Mouse (Mus musculus): ENCODE results near the gene Gm10591.
"Not testable (repeated sequence)": the region's sequence is repeated elsewhere in the genome, so short reads cannot be mapped to it uniquely, and the experiment has no call there.

Gene Gm10591

GRCm38 (mm10) chr4:42611895-42612294, at the start of gene Gm10591:
Gene Gm10591, plus strand, starts transcription at chr4:42612195.
- DNase-seq (ENCODE audit: low read depth, low spot score), result not testable (repeated sequence)

- DNase-seq (ENCODE audit: low read depth, low spot score), result not testable (repeated sequence)
These were observed 17.4 kb downstream of the Gm10591 start, which contains the start of gene Gm2564 for GRCm38 (mm10) chr4:42629419-42629818. Gene Gm2564, plus strand, starts transcription at chr4:42629719.

DNA sequence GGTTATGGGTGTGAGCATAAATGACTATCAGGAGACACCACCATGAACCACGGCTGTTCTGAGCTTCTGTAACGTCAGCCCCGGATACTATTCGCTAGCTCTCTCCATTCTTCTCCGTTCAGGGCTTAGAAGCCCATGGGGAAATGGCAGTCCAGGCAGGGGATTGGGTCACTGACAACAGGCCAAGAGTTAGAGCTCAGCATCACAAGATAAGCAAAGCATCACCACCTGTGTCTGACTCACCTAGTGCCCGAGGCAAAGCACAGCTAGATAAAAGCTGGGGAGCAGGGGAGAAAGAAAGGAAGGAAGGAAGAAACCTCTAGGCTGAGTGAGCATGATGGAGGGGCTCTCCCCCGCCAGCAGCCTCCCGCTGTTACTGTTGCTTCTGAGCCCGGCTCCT, 43.0 kb downstream of the Gm10591 start, which contains the start of gene Ccl27b:
TSS of gene Ccl27b (plus strand) at position 301 of the 400 bp plus-strand sequence.
- DNase-seq (ENCODE audit: low read depth, low spot score), result not testable (repeated sequence)

- DNase-seq (ENCODE audit: low read depth, low spot score), result not testable (repeated sequence)
These were observed 49.8 kb downstream of the Gm10591 start, which contains the start of gene Il11ra2 for GRCm38 (mm10) chr4:42661793-42662192. Gene Il11ra2, minus strand, starts transcription at chr4:42661893.

Data from forelimb bud, embryonic 11.5 days (tissue).